Mouse (Mus musculus) c-Kit-positive CD71-positive TER-119-negative erythroid progenitor cells, embryonic 14.5 days (primary cell): ENCODE results near the gene Sugt1.

Source experiments
- DNase-seq: peaks from one replicate; pipeline ENCODE4 v3.0.0-alpha.2; 2013; ENCODE audit warnings: low read depth

Sugt1 gene

GRCm38 (mm10) chr14:79677891-79678687 is 90.6 kb downstream of the Sugt1 start:
- no peak for DNase-seq

- DNase-seq, result no peak
These were observed 93.2 kb downstream of the Sugt1 start for GRCm38 (mm10) chr14:79680652-79681051.
